Mouse (Mus musculus): ENCODE measurements at regions not wholly inside any gene's neighbourhood (a gene's known extent, or its start where the extent isn't known, plus 50 kb on each side); places are given as distances from the start of the nearest gene placed in this dataset.
A peak's percentile ranks its signal among the peaks of the same experiment; 100 is the strongest.

DNA sequence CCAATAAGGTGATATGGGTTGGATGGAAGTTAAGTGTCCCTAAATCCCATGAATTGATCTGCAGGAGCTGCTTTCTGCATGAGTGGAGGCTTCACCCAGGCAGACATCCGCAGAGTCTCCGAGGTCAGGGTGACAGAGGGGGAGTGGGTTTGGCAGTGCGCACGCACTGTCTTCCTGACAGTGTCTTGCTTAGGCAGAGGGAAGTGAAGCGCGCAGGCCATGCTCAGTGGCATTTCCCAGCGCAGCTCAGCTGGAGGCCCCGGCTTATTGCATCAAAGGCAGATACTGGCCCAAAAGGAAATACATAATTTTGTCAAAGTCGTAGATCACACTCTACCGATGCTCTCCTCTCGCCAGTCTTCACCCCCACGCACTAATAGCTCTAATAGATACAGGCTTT is 252.7 kb upstream of the Dnajc24 start:
- DNase-seq (ENCODE audit: low spot score in 2 of 2) = no peak

DNA sequence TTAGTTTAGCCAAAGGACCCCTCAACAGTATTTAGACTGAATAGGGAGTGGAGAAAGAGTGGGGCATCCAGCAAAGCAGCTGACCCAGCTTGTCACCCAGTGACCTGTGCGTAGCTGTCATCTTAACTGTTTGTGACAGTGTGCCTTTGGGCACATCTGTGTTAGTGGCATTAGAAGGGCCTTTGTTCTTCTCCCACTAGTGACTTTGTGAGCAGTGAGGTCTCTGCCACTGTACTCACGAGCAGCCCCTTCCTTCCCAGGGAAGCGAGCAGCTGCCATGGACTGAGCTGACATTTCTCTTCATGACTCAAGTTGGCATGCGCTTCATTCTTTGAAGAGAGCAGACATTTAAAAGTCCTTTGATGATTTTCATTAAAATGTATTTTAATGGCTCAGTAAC is 231.0 kb upstream of the Dnajc24 start:
- no peak for DNase-seq (ENCODE audit: low spot score in 2 of 2)

DNA sequence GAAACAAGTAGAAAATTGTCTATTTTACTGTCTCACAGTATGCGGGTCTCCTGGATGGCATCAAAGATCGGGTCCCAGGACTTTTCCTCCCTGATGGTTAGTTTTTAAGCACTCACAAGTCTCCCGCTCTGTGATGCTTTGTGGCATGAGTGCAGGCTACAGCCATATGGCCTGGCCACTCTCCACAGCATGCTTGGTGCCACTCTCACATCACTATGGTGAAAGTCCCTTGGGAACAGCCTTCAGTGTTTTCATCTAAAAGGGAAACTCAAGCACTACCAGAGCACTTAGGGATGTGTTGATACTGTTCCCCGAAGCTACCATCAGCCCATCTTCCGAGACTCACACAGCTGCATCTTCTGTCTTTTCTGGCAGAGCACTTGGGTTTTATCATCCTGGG is 227.8 kb upstream of the Dnajc24 start:
- DNase-seq (ENCODE audit: low spot score in 2 of 2) = no peak

DNA sequence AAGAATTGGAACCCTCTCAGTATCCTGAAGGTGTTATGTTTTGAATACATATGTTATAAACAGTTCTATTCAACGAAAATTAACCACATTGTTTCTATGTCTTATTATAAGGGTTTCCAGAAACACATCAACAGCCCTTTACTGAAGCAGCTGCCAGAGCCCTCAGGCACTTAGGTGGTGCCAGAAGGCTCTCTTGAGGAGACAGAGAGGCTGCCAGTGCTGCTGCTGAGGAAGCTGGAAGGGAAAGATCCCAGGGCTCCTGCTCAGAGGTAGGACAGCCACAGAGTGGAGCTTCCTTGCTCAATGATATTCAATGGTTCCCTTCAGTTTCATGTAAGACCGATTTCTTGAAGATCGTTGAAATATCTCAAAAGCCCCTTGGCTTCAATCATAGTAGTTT is 226.7 kb upstream of the Dnajc24 start:
- no peak for DNase-seq (ENCODE audit: low spot score in 2 of 2)

DNA sequence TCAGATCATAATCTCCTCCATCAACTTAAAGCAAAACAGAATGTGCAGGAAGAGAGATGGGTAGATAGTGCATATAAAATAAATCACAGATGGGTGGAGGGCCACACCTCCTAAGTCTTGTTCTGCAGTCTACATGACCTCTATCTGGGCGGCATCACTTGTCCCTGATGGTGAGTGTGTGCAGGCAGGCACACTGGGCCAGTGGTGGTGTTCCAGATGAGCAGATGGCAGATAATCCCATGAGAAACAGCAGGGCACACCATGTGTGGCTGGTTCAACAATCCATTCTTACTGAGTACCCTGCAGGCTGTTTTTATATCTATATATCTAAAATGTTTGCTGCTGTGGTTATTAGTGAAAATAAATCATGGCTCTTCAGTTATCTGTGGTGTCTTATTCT is 224.9 kb upstream of the Dnajc24 start:
- DNase-seq (ENCODE audit: low spot score in 2 of 2) = no peak

DNA sequence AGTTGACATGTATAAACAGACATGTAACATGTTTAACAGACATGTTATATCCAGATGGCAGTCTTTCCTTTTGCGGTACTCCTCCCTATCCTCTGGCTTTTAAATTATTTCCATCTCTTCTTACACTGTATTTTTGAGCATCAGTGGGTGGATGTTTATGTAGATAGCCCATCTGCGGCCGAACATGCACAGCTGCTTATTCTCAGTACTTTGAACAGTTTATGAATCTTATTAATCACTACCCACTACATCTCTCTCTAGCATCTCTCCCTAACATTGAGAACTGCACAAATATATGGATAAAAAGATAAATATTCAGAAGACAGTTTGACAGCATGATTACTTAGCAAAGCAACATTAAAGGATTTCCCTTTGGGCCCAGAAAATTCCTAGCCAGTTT is 212.8 kb upstream of the Dnajc24 start:
- DNase-seq (ENCODE audit: low spot score in 2 of 2) = no peak

DNA sequence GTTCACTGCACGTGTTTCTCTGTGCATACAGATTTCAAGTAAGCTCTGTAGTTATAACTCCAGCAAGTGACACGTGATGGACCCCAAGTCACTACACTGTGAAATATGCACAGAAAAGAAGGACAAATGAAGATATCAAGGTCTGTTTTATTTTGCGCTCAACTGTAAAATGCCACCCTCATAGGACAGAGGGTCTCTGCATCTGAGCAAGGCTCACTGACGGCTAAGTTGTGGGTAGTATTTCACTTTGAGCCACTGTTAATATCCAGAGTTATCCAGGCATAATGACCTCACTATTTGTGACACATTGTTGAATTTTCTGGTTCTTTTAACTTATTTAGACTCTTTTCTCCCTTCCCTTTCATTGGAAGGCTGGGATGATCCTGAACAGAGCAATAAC is 210.4 kb upstream of the Dnajc24 start:
- DNase-seq (ENCODE audit: low spot score in 2 of 2) = no peak

DNA sequence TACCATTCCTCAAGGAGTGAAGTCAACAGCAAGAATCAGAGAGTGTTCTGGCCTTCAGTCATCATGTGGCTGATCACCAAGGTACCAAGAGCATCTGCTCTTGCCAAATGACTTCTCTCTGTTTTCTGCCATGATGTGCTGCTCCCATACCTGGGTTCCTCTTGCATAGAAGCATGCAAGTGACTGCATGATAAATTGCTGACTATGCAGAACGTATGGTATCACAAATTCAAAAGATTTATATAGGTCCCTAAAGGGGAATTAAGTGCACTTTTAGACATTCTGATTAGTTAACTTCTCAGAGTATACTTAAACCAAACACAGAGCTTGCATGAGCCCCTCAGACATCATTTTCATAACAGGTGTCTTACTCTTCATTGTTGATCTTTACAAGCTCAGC is 207.4 kb upstream of the Dnajc24 start:
- DNase-seq (ENCODE audit: low spot score in 2 of 2) = no peak

DNA sequence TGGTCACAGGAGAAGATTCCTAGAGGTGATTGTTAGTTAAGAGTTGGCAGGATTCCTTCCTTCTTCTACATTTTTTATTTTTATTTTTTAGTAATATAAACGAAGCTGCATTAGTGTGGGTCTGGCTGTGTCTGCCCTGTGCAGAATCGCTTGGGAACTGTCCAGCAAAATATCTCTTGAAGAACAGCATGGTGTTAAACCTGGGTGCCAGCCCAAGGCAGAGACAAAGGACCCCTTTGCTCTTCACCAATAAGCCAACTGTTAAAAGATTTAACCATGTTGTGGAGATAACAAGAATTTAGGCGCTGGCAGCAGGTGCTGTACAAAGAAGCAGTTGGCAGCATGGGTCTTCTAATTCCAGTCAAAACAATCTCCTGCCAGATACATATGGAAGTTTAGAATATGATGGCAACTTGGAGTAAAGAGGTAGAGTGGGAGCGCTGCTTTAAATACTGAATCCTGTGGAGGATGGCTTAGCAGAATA is 205.5 kb upstream of the Dnajc24 start:
- no peak for DNase-seq (ENCODE audit: low spot score in 2 of 2)

DNA sequence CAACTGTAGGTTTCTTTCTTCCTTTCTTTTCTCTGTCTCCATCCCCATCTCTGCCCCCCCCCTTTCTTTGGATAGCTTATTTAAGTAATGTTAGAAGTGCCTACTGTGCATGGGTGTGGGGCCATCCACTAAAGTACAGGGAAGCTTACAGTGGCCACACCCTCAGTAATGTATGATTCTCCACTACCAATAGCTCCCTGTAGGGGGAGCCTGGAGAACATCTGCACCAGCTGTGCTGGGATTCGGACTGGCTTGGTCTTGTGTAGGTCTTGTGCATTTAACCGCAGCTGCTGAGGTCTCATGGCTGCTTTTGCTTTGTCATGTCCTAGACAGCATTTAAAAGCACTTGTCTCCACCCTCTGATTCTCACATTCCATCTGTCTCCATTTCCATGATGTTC is 196.8 kb upstream of the Dnajc24 start:
- no peak for DNase-seq (ENCODE audit: low spot score in 2 of 2)

DNA sequence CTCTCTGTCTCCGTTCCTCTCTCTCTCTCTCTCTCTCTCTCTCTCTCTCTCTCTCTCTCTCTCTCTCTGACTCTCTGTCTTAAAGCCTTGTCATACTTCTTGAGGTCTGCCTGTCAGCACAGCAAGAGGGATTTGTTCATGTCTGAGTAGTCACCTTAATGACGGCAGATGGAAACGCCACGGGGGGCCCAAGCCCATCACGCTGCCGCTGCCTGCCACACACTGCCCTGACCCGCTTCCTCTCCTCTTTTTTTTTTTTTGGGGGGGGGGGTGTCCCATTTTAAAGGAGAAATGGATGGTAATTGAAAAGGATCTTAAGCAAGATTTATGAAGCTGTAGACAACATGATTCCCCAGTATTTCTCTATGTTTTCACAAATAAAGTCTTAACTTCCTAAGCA is 191.8 kb upstream of the Dnajc24 start:
- no peak for DNase-seq (ENCODE audit: low spot score in 2 of 2)

DNA sequence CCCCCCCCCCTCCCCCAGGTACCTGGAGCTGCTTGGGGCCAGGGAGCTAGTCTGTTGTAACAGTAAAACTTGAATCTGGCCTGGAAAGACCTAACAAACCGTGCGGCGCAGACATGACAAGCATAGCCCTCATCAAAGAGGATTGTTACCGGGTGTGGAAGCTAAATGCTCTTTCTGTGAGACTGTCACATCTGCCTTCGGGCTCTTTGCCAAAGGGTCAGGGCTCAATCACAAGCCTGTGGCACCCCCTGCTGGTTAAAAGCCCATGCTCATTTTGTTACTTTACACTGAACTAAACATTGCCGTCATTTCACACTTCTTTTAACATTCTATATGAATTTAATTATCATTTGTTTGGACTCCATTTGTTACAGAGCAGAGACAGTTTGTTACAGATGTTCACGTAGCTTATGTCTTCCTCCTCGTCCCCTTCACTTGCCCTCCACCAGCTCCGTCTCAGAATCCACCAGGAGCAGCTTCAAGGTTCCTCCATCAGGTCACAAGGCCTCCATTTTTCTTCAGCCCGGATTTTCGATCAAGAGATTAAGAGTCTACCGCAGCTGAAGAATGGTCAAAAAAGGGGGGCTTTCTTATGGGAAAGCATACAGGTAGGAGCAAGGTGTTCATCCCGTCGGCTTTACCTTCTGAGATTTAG is 191.1 kb upstream of the Dnajc24 start:
- DNase-seq (ENCODE audit: low spot score in 2 of 2) = peak; percentile 20 to 63

DNA sequence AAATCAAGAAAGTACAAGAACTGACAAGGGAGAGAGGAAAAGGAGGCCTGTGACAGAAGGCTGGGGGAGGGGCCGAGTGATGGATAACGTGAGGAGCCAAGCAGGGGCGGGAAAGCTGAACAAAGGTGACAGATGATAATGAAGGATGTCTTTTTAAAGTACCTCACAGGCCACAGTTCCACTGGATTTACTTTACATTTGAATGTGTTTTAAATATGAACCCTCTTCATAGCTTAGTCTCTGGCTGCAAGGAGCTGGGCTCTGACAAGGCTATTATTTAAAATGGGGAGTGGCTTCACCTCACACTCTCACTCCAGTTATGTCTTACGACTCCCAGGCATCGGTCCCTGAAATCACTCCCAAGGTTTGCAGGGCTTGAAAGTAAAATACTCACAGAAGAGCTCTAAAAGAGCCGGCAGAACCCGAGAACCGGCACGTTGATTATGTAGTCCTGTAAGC is 190.6 kb upstream of the Dnajc24 start:
- no peak for DNase-seq (ENCODE audit: low spot score in 2 of 2)

DNA sequence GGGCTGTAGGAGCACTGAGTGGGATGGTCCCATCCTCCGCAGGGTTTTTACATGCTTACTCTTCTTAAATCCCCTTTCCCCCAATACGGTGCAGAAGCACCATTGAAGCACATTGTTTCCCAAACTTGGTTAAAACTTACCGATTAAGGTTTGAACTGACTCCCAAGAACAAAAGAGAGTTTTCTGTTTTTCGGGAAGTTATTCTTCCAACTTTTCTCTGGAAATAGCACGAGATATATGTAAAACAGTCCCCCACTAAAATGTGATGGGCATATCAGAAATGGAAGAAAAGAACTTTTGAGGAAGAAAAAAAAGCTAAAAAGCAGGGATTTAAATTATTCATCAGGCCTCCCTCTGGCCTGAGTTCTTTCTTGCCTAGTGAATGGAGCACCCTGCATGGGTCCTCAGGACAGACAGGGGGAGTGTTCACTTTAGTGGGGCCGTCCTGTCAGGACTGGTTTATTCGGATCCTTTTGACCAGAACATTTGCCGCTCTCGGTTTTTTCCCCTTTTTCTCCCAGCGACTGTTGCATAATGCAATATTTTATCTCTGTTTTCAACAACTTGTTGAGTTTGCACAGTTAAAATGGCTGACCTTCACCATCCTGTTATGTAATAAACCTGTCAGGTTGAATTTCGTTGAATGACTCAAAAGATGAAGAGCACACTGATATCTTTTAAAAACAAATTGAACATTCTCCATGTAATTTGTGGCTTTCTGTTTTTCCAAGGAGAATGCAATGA is 187.4 kb upstream of the Dnajc24 start:
- DNase-seq (ENCODE audit: low spot score in 2 of 2) = no peak

DNA sequence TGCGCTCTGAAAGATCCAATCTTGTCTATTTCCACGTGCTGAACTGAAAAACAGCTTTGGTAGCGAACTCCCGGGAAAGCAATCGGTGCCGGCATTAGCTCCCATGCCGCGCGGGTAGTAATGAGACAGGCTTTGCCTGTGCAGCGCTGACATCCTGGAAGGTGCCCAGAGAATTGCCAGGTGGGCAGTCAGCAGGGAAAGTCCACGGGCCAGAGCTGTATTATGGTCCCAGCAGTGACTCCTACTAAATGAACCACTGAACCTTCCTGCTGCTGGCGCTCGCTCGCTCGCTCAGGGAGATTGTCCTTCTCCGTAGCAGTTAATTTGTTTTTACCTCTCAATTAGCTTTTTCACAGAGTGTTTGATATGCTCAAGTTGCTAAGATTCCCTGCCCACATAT is 180.3 kb upstream of the Dnajc24 start:
- no peak for DNase-seq (ENCODE audit: low spot score in 2 of 2)

DNA sequence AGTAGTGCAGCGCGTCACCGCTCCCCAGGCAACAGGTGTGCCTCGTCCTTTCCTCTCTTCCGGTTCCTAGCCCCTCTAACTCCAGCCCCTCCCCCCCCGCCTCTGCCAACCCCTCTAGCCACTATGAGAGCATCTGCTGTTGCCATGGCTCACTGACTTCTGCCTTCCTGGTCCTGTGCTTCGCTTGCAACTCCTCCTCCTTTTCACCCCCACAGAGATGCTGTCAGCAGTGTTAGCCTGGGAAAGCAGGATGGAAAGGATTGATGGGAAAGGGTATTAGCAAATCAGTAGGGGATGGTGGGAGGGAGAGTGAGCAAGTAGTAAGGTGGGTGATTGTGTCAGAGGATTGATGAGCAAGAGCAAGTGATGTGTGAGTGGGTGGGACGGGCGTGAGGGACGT is 178.7 kb upstream of the Dnajc24 start:
- no peak for DNase-seq (ENCODE audit: low spot score in 2 of 2)

DNA sequence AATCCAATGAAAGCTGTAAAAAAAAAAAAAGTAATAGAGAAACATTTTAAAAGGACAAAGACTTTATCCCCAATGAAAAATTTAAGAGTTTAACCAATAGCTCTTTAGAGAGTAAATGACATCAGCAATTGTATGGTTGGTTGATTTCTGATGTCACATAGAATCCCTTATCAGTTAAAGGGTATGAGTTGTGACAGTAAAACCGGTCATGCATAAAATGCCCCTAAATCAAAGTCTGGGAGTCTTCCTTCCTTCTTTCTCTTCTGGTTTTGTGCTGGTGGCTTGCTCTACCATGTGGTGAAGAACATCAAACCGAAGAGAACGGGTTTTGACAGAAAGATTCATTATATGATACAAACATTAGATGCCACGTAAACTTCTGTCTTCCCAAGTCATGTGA is 159.3 kb upstream of the Dnajc24 start:
- no peak for DNase-seq (ENCODE audit: low spot score in 2 of 2)

DNA sequence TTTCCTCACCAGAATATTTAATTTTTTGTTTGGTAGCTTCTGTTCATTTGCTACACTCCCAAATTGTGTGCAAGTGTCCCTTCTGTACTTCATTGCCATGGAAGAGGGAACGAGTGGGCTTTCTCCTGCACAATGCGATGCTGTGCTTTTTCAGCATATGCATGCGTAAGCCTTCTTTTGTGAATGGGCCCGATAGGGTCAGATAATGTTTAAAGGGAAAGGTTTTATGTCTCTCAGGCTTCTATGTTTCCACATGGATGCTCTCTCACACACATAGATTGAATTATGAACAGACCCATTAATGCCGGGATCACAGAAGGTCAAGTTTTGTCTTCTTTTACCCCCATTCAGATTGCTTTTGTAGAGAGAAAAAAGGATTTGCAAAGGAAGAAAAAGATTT is 158.5 kb upstream of the Dnajc24 start:
- DNase-seq (ENCODE audit: low spot score in 2 of 2) = no peak

DNA sequence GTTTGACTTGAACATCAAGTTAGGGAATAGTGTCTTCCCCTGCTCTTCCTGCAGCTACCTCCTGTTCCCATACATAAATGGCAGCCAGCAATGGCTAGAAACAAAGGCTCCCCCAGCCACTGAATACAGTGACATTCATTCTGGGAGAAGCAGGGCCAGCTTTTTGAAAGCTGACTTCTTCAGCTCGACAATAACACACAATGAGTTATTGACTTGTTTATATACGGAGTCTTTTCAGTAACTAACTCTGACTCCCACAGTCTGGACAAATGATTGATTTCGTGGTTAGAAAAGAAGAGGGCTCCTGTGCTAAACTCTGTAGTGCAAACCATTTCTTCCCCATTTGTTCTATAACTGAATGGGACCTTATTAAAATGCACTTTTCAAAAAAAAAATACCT is 146.4 kb upstream of the Dnajc24 start:
- no peak for DNase-seq (ENCODE audit: low spot score in 2 of 2)

DNA sequence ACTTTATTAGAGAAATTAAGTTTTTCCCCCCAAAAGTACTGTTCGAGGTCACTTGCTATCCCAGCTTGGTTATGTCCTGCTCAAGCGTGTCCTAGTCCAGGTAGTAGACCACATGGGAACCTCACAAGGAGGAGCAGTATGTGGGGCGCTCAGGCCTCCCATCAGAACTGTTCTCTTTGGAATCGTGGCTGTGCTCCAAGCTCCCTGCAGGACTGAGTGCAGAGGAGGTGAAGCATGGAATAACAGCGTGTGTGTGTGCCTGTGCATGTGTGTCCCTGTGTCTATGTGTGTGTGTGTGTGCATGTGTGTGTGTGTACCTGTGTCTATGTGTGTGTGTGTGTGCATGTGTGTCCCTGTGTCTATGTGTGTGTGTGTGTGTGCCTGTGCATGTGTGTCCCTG is 137.6 kb upstream of the Dnajc24 start:
- no peak for DNase-seq (ENCODE audit: low spot score in 2 of 2)

DNA sequence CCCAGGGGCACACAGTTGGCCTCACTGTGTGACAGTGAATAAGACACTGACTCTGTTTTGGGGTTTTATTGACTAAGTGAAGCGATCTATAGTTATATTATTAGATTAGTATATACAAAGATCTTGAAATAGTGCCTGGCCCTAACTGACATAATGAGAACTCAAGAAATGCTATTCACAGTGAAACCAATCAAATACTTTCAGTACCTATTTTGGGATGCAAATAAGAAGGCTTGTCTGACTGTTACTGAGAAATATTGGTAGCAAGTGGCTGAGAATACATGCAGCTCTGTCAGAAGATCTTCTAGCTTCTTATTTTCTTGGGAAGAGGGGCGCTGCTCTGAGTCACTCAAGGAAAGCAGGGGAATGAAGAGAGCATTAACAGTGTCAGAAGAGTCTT is 97.7 kb upstream of the Dnajc24 start:
- no peak for DNase-seq (ENCODE audit: low spot score in 2 of 2)

DNA sequence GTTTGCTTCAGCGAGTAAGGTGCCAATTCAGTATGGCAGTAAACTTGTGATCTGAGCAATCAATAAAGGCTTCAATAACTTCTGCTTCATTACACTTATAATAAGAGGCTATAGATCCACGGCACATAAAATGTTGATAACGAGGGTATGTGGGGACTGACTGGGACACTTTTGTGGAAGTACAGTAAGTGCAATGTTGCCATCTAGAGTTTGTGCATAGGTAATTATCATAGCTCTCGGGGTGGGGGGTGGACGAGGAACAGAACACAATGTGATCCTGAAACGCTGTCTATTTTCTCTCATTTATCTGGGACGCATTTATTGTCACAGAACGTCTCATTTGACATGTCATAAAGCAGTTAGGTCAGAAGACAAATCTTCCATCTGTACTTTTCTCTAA is 82.8 kb upstream of the Dnajc24 start:
- no peak for DNase-seq (ENCODE audit: low spot score in 2 of 2)
